Mouse (Mus musculus): ENCODE results near the gene Rassf3. TPM values are rescaled to one million over a fixed set of nuclear protein-coding genes. Genes with fewer than 3 reads are reported as not detected.

Rassf3 gene
- total RNA-seq, 1 experiment, result 13.1 TPM

- TF ChIP-seq ZC3H11A (IDR thresholded peaks at IDR 0.05; ENCODE audit: borderline replicate concordance, low read depth, low read length) (no peak), ZNF384 (IDR thresholded peaks at IDR 0.05; ENCODE audit: low read depth, low read length) (no peak), MAFK (IDR thresholded peaks at IDR 0.05; ENCODE audit: insufficient read depth, low read depth, low read length) (no peak), CHD2 (IDR thresholded peaks at IDR 0.05; ENCODE audit: low read depth, low read length) (no peak), HCFC1 (IDR thresholded peaks at IDR 0.05; ENCODE audit: borderline replicate concordance, insufficient read depth, low read length) (no peak)
- in situ Hi-C loops (cut with MboI; ENCODE audit: low sequenced_read_pairs in 2 of 2, unreplicated experiment in 2 of 2), result no loop called here
- Histone ChIP-seq H3K27ac (ENCODE audit: insufficient read depth, low read depth, low read length, poor library complexity, severe bottlenecking) (peak overlapping the region; percentile 71), H3K4me1 (ENCODE audit: control insufficient read depth in 2 of 2, insufficient read depth in 2 of 2, low read length in 2 of 2, poor library complexity in 1 of 2) (peaks cover 6 to 30% of the 10 kb centered on the region in 2 experiments; a peak in 3 of 4 replicates), H3K36me3 (ENCODE audit: control insufficient read depth, insufficient read depth, low read length, poor library complexity, severe bottlenecking) (no peaks in the 10 kb centered on the region), H3K9me3 (ENCODE audit: control insufficient read depth, insufficient read depth, low read depth, low read length) (no peaks in the 10 kb centered on the region), H3K9ac (ENCODE audit: insufficient read depth, low read depth, low read length, poor library complexity, severe bottlenecking) (peak overlapping the region; percentile 45), H3K4me3 (ENCODE audit: insufficient read depth in 1 of 2, low read depth in 1 of 2, low read length in 2 of 2, poor library complexity in 1 of 2, severe bottlenecking in 1 of 2) (no peak overlapping the region; a peak in 1 of 4 replicates)
- DNase-seq (ENCODE audit: low read depth, low spot score), result no peak
Measured at GRCm38 (mm10) chr10:121498481-121498904, 22.3 kb upstream of the Rassf3 start.

- Histone ChIP-seq H3K36me3 (ENCODE audit: control insufficient read depth, insufficient read depth, low read length, poor library complexity, severe bottlenecking) (no peaks in the 10 kb centered on the region), H3K9me3 (ENCODE audit: control insufficient read depth, insufficient read depth, low read depth, low read length) (no peaks in the 10 kb centered on the region), H3K27ac (ENCODE audit: insufficient read depth, low read depth, low read length, poor library complexity, severe bottlenecking) (no peak overlapping the region), H3K4me1 (ENCODE audit: control insufficient read depth in 2 of 2, insufficient read depth in 2 of 2, low read length in 2 of 2, poor library complexity in 1 of 2) (peaks cover 6 to 30% of the 10 kb centered on the region in 2 experiments; a peak in 3 of 4 replicates), H3K4me3 (ENCODE audit: insufficient read depth in 1 of 2, low read depth in 1 of 2, low read length in 2 of 2, poor library complexity in 1 of 2, severe bottlenecking in 1 of 2) (no peak overlapping the region), H3K9ac (ENCODE audit: insufficient read depth, low read depth, low read length, poor library complexity, severe bottlenecking) (no peak overlapping the region)
- DNase-seq (ENCODE audit: low read depth, low spot score), result no peak
- TF ChIP-seq ZC3H11A (IDR thresholded peaks at IDR 0.05; ENCODE audit: borderline replicate concordance, low read depth, low read length) (no peak), MAFK (IDR thresholded peaks at IDR 0.05; ENCODE audit: insufficient read depth, low read depth, low read length) (no peak), HCFC1 (IDR thresholded peaks at IDR 0.05; ENCODE audit: borderline replicate concordance, insufficient read depth, low read length) (no peak), CHD2 (IDR thresholded peaks at IDR 0.05; ENCODE audit: low read depth, low read length) (no peak), ZNF384 (IDR thresholded peaks at IDR 0.05; ENCODE audit: low read depth, low read length) (no peak)
- in situ Hi-C loops (cut with MboI; ENCODE audit: low sequenced_read_pairs in 2 of 2, unreplicated experiment in 2 of 2), result no loop called here
Measured at GRCm38 (mm10) chr10:121497968-121498367, 21.8 kb upstream of the Rassf3 start.

GRCm38 (mm10) chr10:121496616-121497015 lies 20.5 kb upstream of the Rassf3 start:
- Histone ChIP-seq H3K27ac (ENCODE audit: insufficient read depth, low read depth, low read length, poor library complexity, severe bottlenecking) (no peak overlapping the region), H3K4me3 (ENCODE audit: insufficient read depth in 1 of 2, low read depth in 1 of 2, low read length in 2 of 2, poor library complexity in 1 of 2, severe bottlenecking in 1 of 2) (no peak overlapping the region), H3K36me3 (ENCODE audit: control insufficient read depth, insufficient read depth, low read length, poor library complexity, severe bottlenecking) (no peaks in the 10 kb centered on the region), H3K9me3 (ENCODE audit: control insufficient read depth, insufficient read depth, low read depth, low read length) (no peaks in the 10 kb centered on the region), H3K9ac (ENCODE audit: insufficient read depth, low read depth, low read length, poor library complexity, severe bottlenecking) (no peak overlapping the region), H3K4me1 (ENCODE audit: control insufficient read depth in 2 of 2, insufficient read depth in 2 of 2, low read length in 2 of 2, poor library complexity in 1 of 2) (peaks cover 6 to 30% of the 10 kb centered on the region in 2 experiments; a peak in 3 of 4 replicates)
- no peak for DNase-seq (ENCODE audit: low read depth, low spot score)
- TF ChIP-seq MAFK (IDR thresholded peaks at IDR 0.05; ENCODE audit: insufficient read depth, low read depth, low read length), result no peak
- TF ChIP-seq HCFC1 (IDR thresholded peaks at IDR 0.05; ENCODE audit: borderline replicate concordance, insufficient read depth, low read length), result no peak
- in situ Hi-C loops (cut with MboI; ENCODE audit: low sequenced_read_pairs in 2 of 2, unreplicated experiment in 2 of 2), result no loop called here

- no peak overlapping the region for H3K27ac ChIP-seq (ENCODE audit: insufficient read depth, low read depth, low read length, poor library complexity, severe bottlenecking)
- peaks cover 0 to 18% of the 10 kb centered on the region in 2 experiments; a peak in 3 of 4 replicates for H3K4me1 ChIP-seq (ENCODE audit: control insufficient read depth in 2 of 2, insufficient read depth in 2 of 2, low read length in 2 of 2, poor library complexity in 1 of 2)
- H3K9ac ChIP-seq (ENCODE audit: insufficient read depth, low read depth, low read length, poor library complexity, severe bottlenecking), result no peak overlapping the region
- TF ChIP-seq MAFK (IDR thresholded peaks at IDR 0.05; ENCODE audit: insufficient read depth, low read depth, low read length) (no peak), ZNF384 (IDR thresholded peaks at IDR 0.05; ENCODE audit: low read depth, low read length) (0 out of 2 replicates have a peak, but pooled peaks have one; percentile 19)
- in situ Hi-C loops (cut with MboI; ENCODE audit: low sequenced_read_pairs in 2 of 2, unreplicated experiment in 2 of 2), result no loop called here
- no peaks in the 10 kb centered on the region for H3K36me3 ChIP-seq (ENCODE audit: control insufficient read depth, insufficient read depth, low read length, poor library complexity, severe bottlenecking)
- DNase-seq (ENCODE audit: low read depth, low spot score), result no peak
- H3K4me3 ChIP-seq (ENCODE audit: insufficient read depth in 1 of 2, low read depth in 1 of 2, low read length in 2 of 2, poor library complexity in 1 of 2, severe bottlenecking in 1 of 2), result no peak overlapping the region
- no peaks in the 10 kb centered on the region for H3K9me3 ChIP-seq (ENCODE audit: control insufficient read depth, insufficient read depth, low read depth, low read length)
Measured at GRCm38 (mm10) chr10:121494163-121494425, 17.9 kb upstream of the Rassf3 start.

- Histone ChIP-seq H3K9me3 (ENCODE audit: control insufficient read depth, insufficient read depth, low read depth, low read length) (no peaks in the 10 kb centered on the region), H3K27ac (ENCODE audit: insufficient read depth, low read depth, low read length, poor library complexity, severe bottlenecking) (no peak overlapping the region), H3K9ac (ENCODE audit: insufficient read depth, low read depth, low read length, poor library complexity, severe bottlenecking) (no peak overlapping the region), H3K4me3 (ENCODE audit: insufficient read depth in 1 of 2, low read depth in 1 of 2, low read length in 2 of 2, poor library complexity in 1 of 2, severe bottlenecking in 1 of 2) (no peak overlapping the region), H3K4me1 (ENCODE audit: control insufficient read depth in 2 of 2, insufficient read depth in 2 of 2, low read length in 2 of 2, poor library complexity in 1 of 2) (peaks cover 0 to 15% of the 10 kb centered on the region in 2 experiments; a peak in 3 of 4 replicates), H3K36me3 (ENCODE audit: control insufficient read depth, insufficient read depth, low read length, poor library complexity, severe bottlenecking) (no peaks in the 10 kb centered on the region)
- no peak for DNase-seq (ENCODE audit: low read depth, low spot score)
- in situ Hi-C loops (cut with MboI; ENCODE audit: low sequenced_read_pairs in 2 of 2, unreplicated experiment in 2 of 2), result no loop called here
- TF ChIP-seq ZNF384 (IDR thresholded peaks at IDR 0.05; ENCODE audit: low read depth, low read length) (no peak), CHD2 (IDR thresholded peaks at IDR 0.05; ENCODE audit: low read depth, low read length) (no peak), ZC3H11A (IDR thresholded peaks at IDR 0.05; ENCODE audit: borderline replicate concordance, low read depth, low read length) (no peak), HCFC1 (IDR thresholded peaks at IDR 0.05; ENCODE audit: borderline replicate concordance, insufficient read depth, low read length) (no peak), MAFK (IDR thresholded peaks at IDR 0.05; ENCODE audit: insufficient read depth, low read depth, low read length) (no peak)
Measured at GRCm38 (mm10) chr10:121493374-121494162, 17.4 kb upstream of the Rassf3 start.
